Mouse (Mus musculus): ENCODE results near the gene Pkp2.
"Not testable (repeated sequence)": the region's sequence is repeated elsewhere in the genome, so short reads cannot be mapped to it uniquely, and the experiment has no call there.

Gene Pkp2

DNA sequence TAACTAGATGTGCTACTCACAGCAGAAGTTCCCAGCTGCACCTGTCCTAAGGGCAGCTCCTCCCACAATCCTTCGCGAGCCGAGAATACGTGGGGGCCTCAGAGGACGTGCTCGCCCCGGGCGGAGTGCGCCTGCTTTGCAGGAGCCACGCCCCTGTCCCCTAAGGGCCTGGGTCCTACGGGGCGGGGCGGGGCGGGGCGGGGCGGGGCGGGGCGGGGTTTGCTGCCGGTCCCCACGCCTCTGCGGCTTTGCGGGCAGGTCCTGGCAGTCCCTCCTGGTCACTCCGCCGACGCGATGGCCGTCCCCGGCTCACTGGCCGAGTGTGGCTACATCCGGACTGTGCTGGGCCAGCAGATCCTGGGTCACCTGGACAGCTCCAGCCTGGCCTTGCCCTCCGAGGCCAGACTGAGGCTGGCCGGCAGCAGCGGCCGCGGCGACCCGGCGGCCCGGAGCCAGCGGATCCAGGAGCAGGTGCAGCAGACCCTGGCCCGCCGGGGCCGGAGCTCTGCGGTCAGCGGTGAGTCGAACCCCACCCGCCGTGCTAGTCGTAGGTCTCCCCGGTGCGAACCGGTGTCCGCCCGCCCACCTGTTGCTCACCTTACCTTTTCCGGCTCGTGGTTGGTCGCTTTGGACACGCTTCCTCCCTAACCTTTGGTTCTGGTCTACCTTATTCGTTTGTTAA is at the start of gene Pkp2:
Pkp2 (plus strand) TSS at position 240 of the 682 bp plus-strand sequence.
- peak; percentile 43 for DNase-seq (ENCODE audit: low read depth)

DNA sequence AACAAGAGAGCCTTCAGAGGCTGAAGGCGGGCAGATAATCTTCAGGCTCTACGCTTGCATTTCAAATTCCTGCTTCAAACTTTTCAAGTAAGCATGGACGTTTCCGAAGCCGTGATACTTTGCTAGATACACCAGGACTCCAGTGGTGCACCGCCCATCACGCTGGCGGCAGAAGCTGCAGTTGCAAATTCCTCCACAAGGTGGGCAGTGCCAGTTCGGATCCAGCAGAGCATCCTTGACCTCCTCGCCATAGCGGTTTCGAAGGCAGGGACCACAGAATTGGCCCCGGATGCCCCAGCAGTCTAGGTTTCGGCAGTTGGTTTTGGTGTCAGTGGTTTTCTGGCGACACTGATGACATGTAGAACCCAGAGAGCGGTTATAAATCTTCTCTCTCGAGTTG is 15.7 kb upstream of the Pkp2 start:
- DNase-seq (ENCODE audit: low read depth), result no peak

DNA sequence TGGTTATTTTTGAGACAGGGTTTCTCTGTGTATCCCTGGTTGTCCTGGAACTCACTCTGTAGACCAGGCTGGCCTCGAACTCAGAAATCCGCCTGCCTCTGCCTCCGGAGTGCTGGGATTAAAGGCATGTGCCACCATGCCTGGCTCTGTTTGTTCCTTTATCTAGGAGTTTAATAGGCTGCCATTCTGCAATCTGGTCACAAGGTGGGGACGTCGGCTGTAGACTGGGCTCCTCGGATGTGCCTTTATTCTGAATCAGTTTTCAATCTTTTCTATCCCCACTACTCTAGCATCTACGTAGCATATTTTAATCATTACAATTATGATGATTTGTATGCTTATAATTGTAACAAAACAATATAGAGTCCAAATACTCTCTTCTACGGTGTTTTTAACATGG is 11.1 kb upstream of the Pkp2 start:
- DNase-seq (ENCODE audit: low read depth), result peak; percentile 49

DNA sequence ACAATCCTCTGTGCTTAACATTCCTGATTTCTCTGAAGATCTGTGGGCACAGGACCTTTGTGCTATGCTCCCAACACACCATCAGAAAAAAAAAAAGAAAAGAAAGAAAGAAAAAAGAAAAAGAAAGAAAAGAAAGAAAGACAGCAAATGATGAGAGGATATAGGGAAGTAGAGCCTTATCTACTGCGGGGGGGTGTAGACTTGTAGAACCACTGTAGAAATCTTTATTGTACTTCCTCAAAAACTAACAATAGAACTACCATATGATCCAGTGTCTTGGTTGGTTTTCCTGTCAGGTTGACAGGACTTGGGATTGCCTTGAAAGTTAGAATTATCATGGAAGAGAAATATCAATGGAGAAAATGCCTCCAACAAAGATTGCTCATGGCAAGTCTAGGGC is 8.5 kb upstream of the Pkp2 start:
- DNase-seq (ENCODE audit: low read depth), result no peak

DNA sequence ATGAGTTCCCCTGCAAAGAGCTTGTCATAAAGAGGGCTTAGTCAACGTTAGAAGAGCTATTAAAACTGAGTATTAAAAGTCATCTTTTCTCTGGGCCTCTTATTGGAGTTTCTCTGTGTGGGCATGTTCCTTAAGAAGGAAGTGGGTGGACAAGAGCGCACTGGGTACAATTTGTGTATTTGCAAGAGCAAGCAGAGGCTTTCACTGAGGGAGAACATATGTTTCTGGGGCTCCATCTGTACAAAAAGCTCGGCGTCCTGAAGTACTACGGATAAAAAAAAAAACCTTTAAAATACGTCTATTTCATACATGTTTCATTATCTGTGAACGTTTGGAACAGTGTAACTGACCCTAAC is 417 bp upstream of the Pkp2 start:
- no peak for DNase-seq (ENCODE audit: low read depth)

DNA sequence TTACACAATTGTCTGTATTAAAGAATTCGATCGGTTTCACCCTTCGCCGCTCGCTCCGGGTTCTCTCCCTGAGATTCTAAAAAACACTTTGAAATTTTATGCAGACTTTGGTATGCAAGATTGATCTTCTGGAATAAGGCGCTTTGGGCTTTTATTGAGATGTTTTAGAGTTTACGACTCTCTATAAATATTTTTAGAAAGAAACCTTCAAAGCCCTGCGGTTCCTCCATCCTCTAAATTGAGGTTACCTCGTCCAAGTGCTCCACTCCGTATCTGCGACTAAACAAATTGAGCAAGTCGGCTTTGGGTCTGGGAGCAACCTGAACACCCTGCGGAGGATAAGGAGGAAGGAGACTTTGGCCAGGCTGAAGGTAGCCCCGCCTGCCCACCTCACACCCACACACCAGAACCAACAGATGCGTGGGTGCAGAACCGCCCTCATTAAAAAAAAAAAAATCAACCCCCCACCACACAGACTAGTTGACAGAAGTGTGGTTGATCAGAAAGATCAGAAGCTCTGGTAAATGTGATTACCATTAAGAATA is 715 bp downstream of the Pkp2 start:
- no peak for DNase-seq (ENCODE audit: low read depth)

DNA sequence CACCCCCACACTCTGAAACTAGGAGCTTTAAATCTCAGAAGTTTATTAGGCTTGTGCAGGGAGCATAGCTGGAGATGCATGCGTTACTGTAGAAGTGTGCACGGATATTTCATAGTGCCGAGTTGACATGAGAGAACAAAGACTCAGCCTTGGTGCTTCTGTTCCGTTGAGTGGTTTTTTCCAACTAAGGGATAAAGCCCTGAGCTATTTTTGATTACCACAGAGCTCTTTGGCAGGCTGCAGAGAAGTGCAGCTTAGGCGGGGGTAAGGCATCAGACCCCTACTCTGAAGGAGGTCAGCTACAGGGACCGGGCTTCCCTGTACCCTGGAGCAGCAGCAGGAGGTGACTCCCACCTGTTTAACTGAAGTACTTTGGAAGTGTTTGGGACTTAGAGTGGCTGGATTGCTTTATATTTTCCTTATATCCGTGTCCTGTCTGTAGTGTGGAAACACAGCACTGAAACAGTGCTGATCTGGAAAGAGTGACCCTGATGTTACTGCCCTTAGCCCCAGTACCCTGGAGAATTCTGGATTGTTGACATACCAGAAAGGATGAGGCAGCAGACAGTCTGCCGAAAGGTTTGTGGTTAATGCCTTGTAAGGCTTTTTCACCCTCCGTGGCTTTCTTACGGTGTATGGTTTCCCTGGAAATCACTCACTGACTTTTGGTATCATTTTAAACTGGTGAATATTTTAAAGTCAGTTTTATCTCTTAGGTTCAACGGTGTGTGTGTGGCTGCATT is 2.7 kb downstream of the Pkp2 start:
- DNase-seq (ENCODE audit: low read depth), result no peak

DNA sequence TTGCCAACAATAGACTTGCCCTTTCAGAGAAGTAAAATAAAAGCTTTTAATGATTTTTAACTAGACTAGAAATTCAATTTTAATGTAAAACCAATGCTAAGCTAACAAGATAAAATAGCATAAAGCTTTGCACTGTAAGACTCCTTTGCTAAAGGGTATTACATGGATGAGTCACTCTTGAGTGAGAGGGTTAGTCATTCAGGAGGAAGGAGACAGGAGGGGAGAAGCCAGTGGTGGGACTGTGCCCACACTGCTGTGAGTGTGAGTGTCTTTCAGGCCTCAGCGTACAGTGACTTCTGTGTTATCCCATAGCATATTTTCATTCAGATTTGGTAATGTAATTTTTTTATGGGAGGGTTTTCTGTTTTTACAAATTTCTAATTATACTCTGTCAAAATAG is 3.8 kb downstream of the Pkp2 start:
- no peak for DNase-seq (ENCODE audit: low read depth)

DNA sequence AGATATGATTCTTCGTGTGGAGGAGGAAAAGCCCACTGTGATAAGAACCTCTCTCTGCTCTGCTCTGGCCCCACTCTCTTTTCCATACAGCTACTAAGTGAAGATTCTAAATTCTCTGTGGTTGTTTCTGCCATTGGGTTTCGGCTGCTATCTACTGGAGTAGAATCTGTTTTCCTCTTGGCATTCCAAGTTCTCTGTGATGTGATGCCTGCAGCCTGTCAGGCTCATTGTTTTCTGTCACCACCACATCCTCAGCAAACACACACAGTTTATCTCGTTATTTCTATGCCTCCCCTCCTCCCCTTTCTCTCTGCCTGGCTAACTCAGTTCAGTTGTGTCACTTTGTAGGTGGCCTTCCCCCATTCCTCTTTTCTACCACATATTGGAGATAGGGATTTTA is 6.7 kb downstream of the Pkp2 start:
- no peak for DNase-seq (ENCODE audit: low read depth)

DNA sequence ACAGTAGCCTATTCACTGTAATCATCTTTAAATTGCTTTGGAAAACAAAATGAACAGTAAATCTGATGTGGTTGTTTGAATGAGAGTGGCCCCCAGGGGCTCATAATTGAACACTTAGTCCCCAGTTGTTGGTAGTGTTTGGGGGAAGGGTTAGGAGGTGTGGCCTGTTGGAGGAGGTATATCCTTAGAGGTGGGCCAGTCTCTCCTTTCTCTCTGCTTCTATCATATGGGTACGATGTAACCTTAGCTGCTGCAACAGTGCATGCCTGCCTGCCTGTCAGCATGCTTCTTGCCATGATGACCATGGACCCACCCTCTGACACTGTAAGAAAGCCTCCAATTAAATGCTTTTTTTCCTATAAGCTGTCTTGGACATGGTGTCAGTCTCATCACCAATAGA is 9.5 kb downstream of the Pkp2 start:
- no peak for DNase-seq (ENCODE audit: low read depth)

DNA sequence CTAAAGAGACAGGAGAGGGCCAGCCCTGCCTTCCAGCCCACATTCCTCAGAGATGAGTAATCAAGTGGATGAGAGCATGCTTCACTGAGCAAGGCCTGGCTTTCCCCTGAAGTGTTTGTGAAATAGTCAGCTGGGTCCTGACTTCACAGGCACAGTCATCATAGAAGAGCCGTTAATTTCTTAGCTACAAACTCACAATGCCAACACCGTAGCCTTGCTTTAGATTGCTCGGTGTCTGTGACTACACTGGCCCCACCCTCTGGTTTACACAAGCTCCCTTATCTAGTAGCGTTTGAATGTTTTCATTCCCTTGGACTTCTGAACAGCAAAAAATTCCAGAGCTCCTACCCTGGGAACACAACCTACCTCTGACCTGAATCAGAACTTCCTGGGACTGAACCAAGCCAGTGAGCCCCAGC is 11.4 kb downstream of the Pkp2 start:
- DNase-seq (ENCODE audit: low read depth), result no peak

DNA sequence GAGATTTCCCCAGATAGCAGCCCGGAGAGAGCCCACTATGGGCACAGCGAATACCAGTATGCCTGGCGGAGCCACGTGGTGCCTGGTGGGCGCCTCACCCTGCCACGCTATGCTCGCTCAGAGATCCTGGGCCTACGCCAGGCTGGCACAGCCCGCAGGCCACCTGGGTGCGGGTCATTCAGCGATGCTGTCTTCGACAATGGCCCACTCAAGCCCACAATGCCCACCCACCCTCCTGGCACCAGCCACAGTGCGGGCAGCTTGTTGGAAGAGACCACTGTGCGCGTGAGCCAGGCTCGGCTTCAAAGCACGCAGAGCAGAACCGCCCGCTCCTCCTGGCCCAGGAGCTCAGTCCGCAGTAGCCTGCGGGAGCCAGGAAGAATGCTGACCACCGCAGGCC is 12.7 kb downstream of the Pkp2 start:
- no peak for DNase-seq (ENCODE audit: low read depth)

DNA sequence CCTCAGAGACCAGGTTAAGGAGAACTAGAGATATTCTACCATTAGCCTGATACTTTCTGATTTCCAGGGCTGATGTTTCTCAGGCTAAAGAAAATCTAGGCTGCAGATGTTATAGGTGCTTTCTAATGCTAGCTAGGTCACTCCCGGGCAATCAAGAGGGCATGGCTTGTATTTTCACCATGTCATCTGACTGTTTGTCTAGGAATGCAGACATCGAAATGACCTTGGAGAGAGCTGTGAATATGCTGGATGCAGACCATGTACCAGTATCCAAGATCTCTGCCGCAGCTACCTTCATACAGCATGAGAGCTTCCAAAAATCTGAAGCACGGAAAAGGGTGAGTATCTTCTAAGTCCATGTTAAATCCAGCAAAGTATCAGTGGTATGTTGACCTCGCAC is 17.3 kb downstream of the Pkp2 start:
- no peak for DNase-seq (ENCODE audit: low read depth)

DNA sequence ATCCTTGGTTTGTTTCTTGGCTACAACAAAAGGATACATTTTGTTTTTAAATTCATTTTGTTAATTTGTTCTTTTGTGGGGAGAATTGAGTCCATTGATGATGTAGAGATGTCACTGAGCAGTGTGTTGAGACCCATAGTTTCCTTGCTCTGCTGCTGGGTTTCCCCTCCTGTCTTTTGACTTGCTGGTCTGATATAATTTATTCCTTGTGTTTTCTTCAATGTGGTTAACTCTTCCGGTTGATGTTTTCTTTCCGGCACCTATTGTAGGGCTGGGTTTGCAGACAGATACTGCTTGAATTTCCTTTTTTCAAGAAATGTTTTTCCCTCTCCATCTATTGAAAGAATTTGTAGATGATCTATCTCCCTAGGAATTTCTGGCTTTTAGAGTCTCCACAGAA is 20.8 kb downstream of the Pkp2 start:
- DNase-seq (ENCODE audit: low read depth), result no peak

DNA sequence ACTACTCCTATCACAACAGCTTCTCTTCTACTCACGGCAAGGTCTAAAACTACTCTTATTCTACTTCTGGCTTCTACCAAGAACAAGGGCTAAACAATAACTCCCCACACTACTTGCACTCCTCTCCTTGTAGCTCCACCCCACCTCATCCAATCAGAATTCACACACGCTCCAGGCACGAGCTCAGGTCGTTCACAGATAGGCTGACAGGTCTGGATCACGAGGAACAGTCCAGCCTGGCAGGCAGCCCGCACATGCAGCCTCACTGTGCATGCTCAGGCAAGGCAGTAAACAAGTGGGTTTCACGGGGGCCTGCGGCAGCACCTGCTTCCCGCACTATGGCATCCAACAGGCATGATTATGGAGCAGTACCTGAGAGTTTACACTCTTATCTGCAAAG is 23.6 kb downstream of the Pkp2 start:
- not testable (repeated sequence) for DNase-seq (ENCODE audit: low read depth)

DNA sequence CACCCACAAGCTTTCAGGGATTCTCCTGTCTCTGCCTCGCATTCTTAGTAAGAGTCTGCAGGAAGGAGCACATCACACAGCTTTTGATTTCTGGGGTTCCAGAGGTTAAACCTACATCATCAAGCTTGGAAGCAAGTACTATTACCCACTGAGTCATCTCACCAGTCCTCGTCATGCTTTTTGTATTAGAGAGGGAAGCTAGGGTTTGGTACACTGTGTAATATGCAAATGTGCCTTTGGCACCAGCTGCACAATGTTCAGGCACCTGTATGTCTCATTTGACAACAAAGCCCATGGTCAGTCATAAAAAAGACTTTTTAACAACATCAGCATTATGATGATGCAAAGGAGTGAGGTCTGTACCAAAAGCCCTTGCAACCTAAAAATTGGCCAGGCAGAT is 25.2 kb downstream of the Pkp2 start:
- DNase-seq (ENCODE audit: low read depth), result no peak

DNA sequence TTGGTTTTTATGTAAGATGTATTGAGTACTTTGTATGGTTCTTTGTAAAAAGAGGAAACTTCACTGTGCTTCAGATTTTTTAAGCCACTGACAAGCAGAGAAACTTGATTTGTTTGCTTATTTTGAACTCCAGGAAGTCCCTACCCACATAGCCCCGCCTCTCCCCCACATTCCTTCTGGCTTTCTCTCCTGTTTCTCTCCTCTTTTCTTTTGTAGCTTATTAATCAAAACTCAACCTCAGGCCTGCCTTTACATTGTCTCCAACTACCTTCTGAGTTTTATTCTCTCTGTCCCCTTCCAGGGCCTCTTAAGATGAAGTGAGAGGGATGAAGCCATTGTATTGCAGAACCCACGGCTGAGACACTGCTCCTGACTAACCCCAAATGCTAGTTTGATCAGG is 31.6 kb downstream of the Pkp2 start:
- no peak for DNase-seq (ENCODE audit: low read depth)

DNA sequence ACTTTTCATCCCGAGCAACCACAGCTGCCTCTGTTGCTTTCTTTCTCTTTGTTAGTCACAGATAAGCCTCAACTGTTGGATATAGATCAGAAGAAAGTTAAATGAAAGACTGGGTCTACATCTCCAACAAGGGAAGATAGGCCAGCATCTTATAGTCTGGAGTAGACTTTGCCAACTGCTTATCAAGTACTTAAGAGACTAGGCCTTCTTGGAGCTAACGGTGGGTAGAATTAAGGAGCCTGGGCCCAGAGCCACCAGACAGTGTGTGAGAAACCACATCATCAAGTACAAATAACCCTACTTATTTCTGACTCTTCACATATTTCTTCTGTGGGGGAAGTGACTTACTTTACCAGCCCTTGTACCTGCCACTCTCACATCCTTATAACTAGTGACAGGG is 37.4 kb downstream of the Pkp2 start:
- no peak for DNase-seq (ENCODE audit: low read depth)

DNA sequence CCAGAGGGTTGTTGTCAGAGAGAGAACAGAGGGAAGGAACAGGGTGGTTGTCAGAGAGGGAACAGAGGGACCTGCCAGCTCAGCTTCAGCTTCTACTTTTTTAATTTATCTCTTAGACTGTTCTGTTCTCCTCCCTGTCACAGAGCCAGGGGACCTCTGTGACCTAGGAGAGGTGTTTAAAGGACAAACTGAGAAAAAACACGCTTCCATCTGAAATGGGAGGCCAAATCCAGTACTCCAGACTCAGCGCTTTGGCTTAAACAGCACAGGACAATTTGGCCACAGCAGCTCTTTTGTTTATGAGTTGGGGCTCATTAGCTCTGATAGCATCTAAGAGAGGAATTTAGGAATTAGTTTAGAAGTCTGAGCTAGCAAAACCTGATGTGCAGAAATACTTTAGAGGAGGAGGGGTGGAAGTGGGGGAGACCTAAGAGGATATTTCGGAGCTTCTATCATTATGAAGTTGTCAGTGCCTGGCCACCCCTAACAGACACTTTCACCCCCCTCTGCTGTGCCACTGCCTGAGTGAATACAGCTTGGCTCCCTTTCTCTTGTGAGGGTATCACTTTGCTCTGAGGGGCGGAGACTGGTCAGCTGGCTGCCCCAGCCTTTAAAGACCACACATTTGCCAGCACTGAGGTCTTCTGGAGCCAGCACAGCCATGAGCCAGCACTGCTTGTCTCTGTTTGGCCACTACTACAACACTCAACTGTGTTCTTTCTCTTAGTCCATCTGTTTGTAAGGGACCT is 40.4 kb downstream of the Pkp2 start:
- DNase-seq (ENCODE audit: low read depth), result no peak

DNA sequence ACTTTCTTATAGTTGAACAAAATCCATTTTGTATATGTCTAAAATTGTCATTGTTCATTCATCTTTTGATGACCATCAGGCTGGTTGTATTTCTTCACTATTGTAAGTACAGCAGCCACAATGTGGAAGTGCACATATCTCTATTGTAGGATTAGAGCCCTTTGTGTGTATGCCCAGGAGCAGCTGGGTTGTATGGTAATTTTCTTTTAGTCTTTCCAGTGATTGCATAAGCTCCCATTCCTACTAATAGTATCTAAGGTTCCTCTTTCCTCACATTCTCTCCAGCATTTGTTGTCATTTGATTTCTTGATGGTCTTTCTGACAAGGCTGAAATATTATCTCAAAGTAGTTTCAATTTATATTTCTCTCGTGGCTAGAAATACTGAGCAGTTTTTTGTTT is 42.1 kb downstream of the Pkp2 start:
- no peak for DNase-seq (ENCODE audit: low read depth)

DNA sequence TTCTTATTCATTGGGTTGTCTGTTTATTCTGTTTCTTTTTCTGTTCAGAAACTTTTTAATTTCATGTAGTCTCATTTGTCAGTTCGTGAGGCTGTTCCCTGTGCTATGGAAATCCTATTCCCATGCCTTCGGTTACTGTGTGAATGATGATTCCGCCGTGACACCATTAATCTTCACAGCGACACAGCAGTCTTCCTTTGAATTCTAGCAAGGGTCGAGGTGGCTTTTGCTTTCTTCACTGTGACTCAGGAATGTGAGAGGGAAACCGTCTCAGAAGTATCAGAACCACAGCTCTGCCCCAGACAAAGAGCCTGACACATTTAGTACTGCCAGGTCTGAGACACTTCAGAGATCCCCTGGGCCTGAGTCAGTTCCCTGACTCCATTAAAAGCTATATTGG is 42.8 kb downstream of the Pkp2 start:
- DNase-seq (ENCODE audit: low read depth), result no peak

DNA sequence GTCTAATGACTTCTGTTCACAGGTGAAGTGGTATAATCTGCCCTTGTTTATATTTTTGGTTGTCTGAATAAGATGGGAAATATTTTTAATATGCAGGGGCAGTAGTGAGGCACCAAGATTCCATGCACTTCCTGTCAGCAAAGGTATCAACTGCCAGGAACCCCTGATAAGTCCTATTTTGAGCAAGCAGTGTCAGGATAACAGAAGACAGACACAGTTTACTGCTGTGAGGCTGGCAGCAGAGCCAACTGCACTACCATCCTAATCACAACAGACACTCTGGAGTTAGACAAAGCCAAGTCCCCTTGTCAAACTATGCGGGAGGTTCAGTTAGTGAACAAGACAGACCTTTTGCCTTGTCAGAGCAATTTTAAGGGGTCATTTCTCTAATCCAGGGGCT is 43.6 kb downstream of the Pkp2 start:
- DNase-seq (ENCODE audit: low read depth), result no peak

DNA sequence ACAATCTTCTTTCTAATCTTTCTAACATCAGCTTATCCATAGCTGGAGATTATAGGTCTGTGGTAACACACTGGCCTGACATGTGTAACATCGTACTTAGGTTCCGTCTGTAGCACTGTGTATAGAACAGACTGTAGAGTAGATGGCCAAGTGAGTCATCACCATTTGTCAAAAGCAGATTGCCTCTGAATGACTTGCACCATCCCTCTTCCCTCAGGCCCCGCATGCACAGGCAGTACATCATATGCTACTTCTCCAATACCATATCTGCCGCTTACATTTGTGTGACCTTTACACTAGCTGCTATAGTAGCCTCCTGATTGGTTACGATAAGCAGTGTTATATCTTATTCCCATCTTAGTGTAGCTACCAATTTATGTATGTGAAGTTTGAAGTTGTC is 47.8 kb downstream of the Pkp2 start:
- no peak for DNase-seq (ENCODE audit: low read depth)

All from induced T-regulatory cell, adult 2 months (primary cell).